Mouse (Mus musculus) left cerebral cortex, postnatal 14 days (tissue): ENCODE results near the gene Ntn4. TPM values are rescaled to one million over a fixed set of nuclear protein-coding genes. Genes with fewer than 3 reads are reported as not detected.

Source experiments
- DNase-seq, 2 experiments: peaks; one replicate each; pipeline ENCODE4 v3.0.0; 2021 to 2022; ENCODE audit warnings: low spot score in 2 of 2, mixed read lengths in 1 of 2
- intact Hi-C: fragments of 180-260 bp; cut with DNase I; formaldehyde crosslinking; loops from one replicate; pipeline ENCODE4 v1.15.1; 2025
- total RNA-seq, 2 experiments: library from RNA; stranded (reverse); gene quantifications; 2 replicates each; pipeline ENCODE4 v1.2.3; 2021

Ntn4 gene
- total RNA-seq, 2 experiments from 2014 or later: 11.7 to 16.1 TPM

GRCm38 (mm10) chr10:93707149-93708075 lies 66.9 kb downstream of the Ntn4 start:
- no peak for DNase-seq
- intact Hi-C loops: no loop called here

- intact Hi-C loops: no loop called here
- no peak for DNase-seq
Measured at GRCm38 (mm10) chr10:93708076-93708473, 67.6 kb downstream of the Ntn4 start.

GRCm38 (mm10) chr10:93708515-93708914 lies 68.0 kb downstream of the Ntn4 start:
- DNase-seq: no peak
- intact Hi-C loops: no loop called here

- intact Hi-C loops: no loop called here
- DNase-seq: no peak
Measured at GRCm38 (mm10) chr10:93709536-93709935, 69.1 kb downstream of the Ntn4 start.

- no peak for DNase-seq
- intact Hi-C loops: no loop called here
Measured at GRCm38 (mm10) chr10:93721625-93722337, 81.3 kb downstream of the Ntn4 start.

- DNase-seq: no peak
- intact Hi-C loops: no loop called here
Measured at GRCm38 (mm10) chr10:93723942-93724542, 83.6 kb downstream of the Ntn4 start.

GRCm38 (mm10) chr10:93728131-93728530 lies 87.7 kb downstream of the Ntn4 start:
- intact Hi-C loops: no loop called here

GRCm38 (mm10) chr10:93730514-93730913 lies 90.0 kb downstream of the Ntn4 start:
- intact Hi-C loops: no loop called here
- no peak for DNase-seq

More at GRCm38 (mm10) chr10:93728131-93728530, 87.7 kb downstream of the Ntn4 start:
- DNase-seq: no peak

GRCm38 (mm10) chr10:93731248-93731691 lies 90.8 kb downstream of the Ntn4 start:
- intact Hi-C loops: no loop called here
- DNase-seq: no peak

GRCm38 (mm10) chr10:93736114-93736645 lies 95.7 kb downstream of the Ntn4 start:
- intact Hi-C loops: no loop called here
- peak; percentile 20 to 27 for DNase-seq

- intact Hi-C loops: no loop called here
- no peak for DNase-seq
Measured at GRCm38 (mm10) chr10:93737080-93737479, 96.6 kb downstream of the Ntn4 start.

- DNase-seq: no peak
Measured at GRCm38 (mm10) chr10:93741446-93742096, 101.1 kb downstream of the Ntn4 start.

GRCm38 (mm10) chr10:93742097-93742446 lies 101.6 kb downstream of the Ntn4 start:
- intact Hi-C loops: no loop called here
- DNase-seq: no peak

More at GRCm38 (mm10) chr10:93741446-93742096, 101.1 kb downstream of the Ntn4 start:
- intact Hi-C loops: no loop called here

- intact Hi-C loops: no loop called here
Measured at GRCm38 (mm10) chr10:93742598-93742997, 102.1 kb downstream of the Ntn4 start.

GRCm38 (mm10) chr10:93749267-93750192 lies 109.0 kb downstream of the Ntn4 start:
- no peak for DNase-seq
- intact Hi-C loops: no loop called here

More at GRCm38 (mm10) chr10:93742598-93742997, 102.1 kb downstream of the Ntn4 start:
- no peak for DNase-seq

GRCm38 (mm10) chr10:93751302-93751701 lies 110.8 kb downstream of the Ntn4 start:
- intact Hi-C loops: no loop called here
- DNase-seq: no peak

GRCm38 (mm10) chr10:93753711-93754391 lies 113.4 kb downstream of the Ntn4 start:
- intact Hi-C loops: no loop called here
- no peak for DNase-seq

GRCm38 (mm10) chr10:93756211-93756610 lies 115.7 kb downstream of the Ntn4 start:
- DNase-seq: no peak
- intact Hi-C loops: no loop called here
